In genomic region chr4:120826418-120826817, GRCm38 (mm10) we compare ENCODE assay signal across 9 mouse cellular contexts. TPM values are rescaled to one million over a fixed set of nuclear protein-coding genes. Genes with fewer than 3 reads are reported as not detected.
DNase-seq lines count a peak whose midpoint lies in the region; ATAC-seq and TF ChIP-seq lines count a peak whose summit lies in the region.
"Had no signal": no experiment of that assay in that cellular context is flagged by ENCODE, and none has a peak within 500 bp of the region (broad histone marks: within the 10 kb centered on the region; RNA-seq: fewer than 3 reads in every experiment).

No protein-coding gene starts in this region.

- no peaks in the 10 kb centered on the region for H3K36me3 ChIP-seq in intestine, embryonic 14.5 days (ENCODE audit: control insufficient read depth, insufficient read depth, low read length)
- H3K36me3 ChIP-seq in intestine, embryonic 15.5 days = no peaks in the 10 kb centered on the region
- H3K36me3 ChIP-seq in hindbrain, postnatal 0 days (ENCODE audit: insufficient read depth, low read length) = no peaks in the 10 kb centered on the region
- no peaks in the 10 kb centered on the region for H3K36me3 ChIP-seq in myocyte (ENCODE audit: control insufficient read depth, insufficient read depth)

- H3K79me2 ChIP-seq in myocyte (ENCODE audit: control insufficient read depth, insufficient read depth) = peaks cover 35% of the 10 kb centered on the region

- no peak for DNase-seq in intestine, embryonic 14.5 days (ENCODE audit: low spot score)
- no peak for DNase-seq in hindbrain, postnatal 0 days (ENCODE audit: low spot score)
- DNase-seq in right cerebral cortex, postnatal 36 days (ENCODE audit: low spot score in 2 of 2) = no peak
- DNase-seq in layer of hippocampus, postnatal 10 days (ENCODE audit: low spot score in 2 of 2) = no peak
- no peak for DNase-seq in embryo, embryonic 11 days
- DNase-seq: gastrocnemius, postnatal 25 days had no signal

- WGBS in intestine, embryonic 14.5 days = 93% methylated on average over 6 of the region's 6 CpGs
- WGBS in intestine, embryonic 15.5 days = 89% methylated on average over 6 of the region's 6 CpGs
- WGBS in hindbrain, postnatal 0 days = 93% methylated on average over 6 of the region's 6 CpGs

- 0 out of 2 replicates have a peak overlapping the region, but pooled peaks have one; percentile 84 for H3K4me3 ChIP-seq in intestine, embryonic 14.5 days (ENCODE audit: low read depth, low read length)
- no peak overlapping the region for H3K4me3 ChIP-seq in intestine, embryonic 15.5 days (replicated peaks)
- H3K4me3 ChIP-seq in bone marrow macrophage, adult 2 months (ENCODE audit: insufficient read depth, low read length) = peak overlapping the region; percentile 18; the same call in 1 of the 2 replicates
- H3K4me3 ChIP-seq in hindbrain, postnatal 0 days (ENCODE audit: low read length) = peak overlapping the region; percentile 55; the same call in 1 of the 2 replicates
- H3K4me3 ChIP-seq in myocyte = peak overlapping the region; percentile 65

- H3K4me2 ChIP-seq in intestine, embryonic 14.5 days (ENCODE audit: low read length) = peak overlapping the region; percentile 52
- no peak overlapping the region for H3K4me2 ChIP-seq in intestine, embryonic 15.5 days (replicated peaks)
- peak overlapping the region; percentile 77 for H3K4me2 ChIP-seq in hindbrain, postnatal 0 days (ENCODE audit: low read depth, low read length)
- peak overlapping the region; percentile 73 for H3K4me2 ChIP-seq in myocyte (ENCODE audit: low read depth)

- TF ChIP-seq CTCF in bone marrow macrophage, adult 2 months (IDR thresholded peaks at IDR 0.05; ENCODE audit: low read depth, low read length) = no peak
- no peak for TF ChIP-seq CTCF in hindbrain, postnatal 0 days (IDR thresholded peaks at IDR 0.05; ENCODE audit: low read depth)

- no peak overlapping the region for H3ac ChIP-seq in myocyte (ENCODE audit: control insufficient read depth, insufficient read length)

- H3K27me3 ChIP-seq in intestine, embryonic 14.5 days (replicated peaks; ENCODE audit: control insufficient read depth, insufficient read depth, low read length) = no peaks in the 10 kb centered on the region
- no peaks in the 10 kb centered on the region for H3K27me3 ChIP-seq in intestine, embryonic 15.5 days (replicated peaks)
- H3K27me3 ChIP-seq in hindbrain, postnatal 0 days (ENCODE audit: insufficient read depth, low read length) = no peaks in the 10 kb centered on the region
- no peaks in the 10 kb centered on the region for H3K27me3 ChIP-seq in myocyte (ENCODE audit: control insufficient read depth, insufficient read depth, insufficient read length)

- no peak for ATAC-seq in intestine, embryonic 14.5 days (replicated peaks; ENCODE audit: low FRiP score, low TSS enrichment, low read depth)
- ATAC-seq in intestine, embryonic 15.5 days = no peak
- no peak for ATAC-seq in hindbrain, postnatal 0 days

- peaks cover 10% of the 10 kb centered on the region for H3K4me1 ChIP-seq in intestine, embryonic 14.5 days (replicated peaks; ENCODE audit: control insufficient read depth, insufficient read depth, low read length)
- H3K4me1 ChIP-seq in intestine, embryonic 15.5 days (replicated peaks) = peaks cover 10% of the 10 kb centered on the region
- H3K4me1 ChIP-seq in bone marrow macrophage, adult 2 months (ENCODE audit: control insufficient read depth, insufficient read depth, low read length) = peaks cover 17% of the 10 kb centered on the region
- H3K4me1 ChIP-seq in hindbrain, postnatal 0 days (ENCODE audit: insufficient read depth, low read length) = no peaks in the 10 kb centered on the region

- no peaks in the 10 kb centered on the region for H3K9me3 ChIP-seq in intestine, embryonic 14.5 days (ENCODE audit: control insufficient read depth, low read length)
- no peaks in the 10 kb centered on the region for H3K9me3 ChIP-seq in intestine, embryonic 15.5 days
- H3K9me3 ChIP-seq in hindbrain, postnatal 0 days (ENCODE audit: low read length) = no peaks in the 10 kb centered on the region

- TF ChIP-seq POLR2A in bone marrow macrophage, adult 2 months (IDR thresholded peaks at IDR 0.05; ENCODE audit: borderline replicate concordance, low read depth, low read length) = no peak
- no peak for TF ChIP-seq POLR2A in myocyte (IDR thresholded peaks at IDR 0.05; ENCODE audit: insufficient read length, low read depth)

- H3K9ac ChIP-seq in intestine, embryonic 14.5 days (ENCODE audit: low read length) = no peak overlapping the region
- no peak overlapping the region for H3K9ac ChIP-seq in intestine, embryonic 15.5 days
- no peak overlapping the region; the same call in 1 of the 2 replicates for H3K9ac ChIP-seq in hindbrain, postnatal 0 days (replicated peaks; ENCODE audit: low read length)

- H3K27ac ChIP-seq in intestine, embryonic 14.5 days (ENCODE audit: low read depth) = peak overlapping the region; percentile 100
- H3K27ac ChIP-seq in intestine, embryonic 15.5 days = no peak overlapping the region
- peak overlapping the region; percentile 83 for H3K27ac ChIP-seq in bone marrow macrophage, adult 2 months (ENCODE audit: insufficient read depth, low read depth, low read length)
- H3K27ac ChIP-seq in hindbrain, postnatal 0 days = peak overlapping the region; percentile 99

TF ChIP-seq in myocyte, 11 proteins besides CTCF, POLR2A, EP300 and RAD21:
- TF ChIP-seq USF1 (IDR thresholded peaks at IDR 0.05; ENCODE audit: low read depth) (no peak), REST (IDR thresholded peaks at IDR 0.05; ENCODE audit: insufficient read depth, insufficient read length) (no peak), E2F4 (IDR thresholded peaks at IDR 0.05; ENCODE audit: insufficient read depth) (no peak), MYOG (IDR thresholded peaks at IDR 0.05; ENCODE audit: control insufficient read depth in 1 of 3, insufficient read depth in 1 of 3, insufficient read length in 2 of 3, low read depth in 2 of 3) (no peak), MAX (IDR thresholded peaks at IDR 0.05; ENCODE audit: low read depth) (no peak)

RNA-seq across cellular contexts. Expression of gene Nfyc, which starts 5.0 kb away (rescaled TPM):
- polyA plus RNA-seq in intestine, embryonic 14.5 days (2014; fragmentation: Nextera tagmentation; extraction: Ambion mirVana) = 101 and 109 TPM in 2 replicates
- polyA plus RNA-seq in intestine, embryonic 15.5 days (2015; fragmentation: Nextera tagmentation; extraction: Ambion mirVana) = 77.8 and 86.2 TPM in 2 replicates
- polyA plus RNA-seq in bone marrow macrophage, adult 2 months (2012; ENCODE audit: insufficient read depth, insufficient read length, missing spikeins) = 30.5 and 35.4 TPM in 2 replicates
- 144 and 175 TPM in 2 replicates for total RNA-seq in hindbrain, postnatal 0 days (2014; rRNA removed)
- polyA plus RNA-seq in hindbrain, postnatal 0 days (2015; fragmentation: Nextera tagmentation; extraction: Ambion mirVana) = 66.9 and 69.4 TPM in 2 replicates
- 44.3 TPM for polyA plus RNA-seq in myocyte (2012; fragmentation: generic; extraction: Trizol)
- 10 to 100 TPM; 47.7 to 50.8 TPM for total RNA-seq in layer of hippocampus, postnatal 10 days (2021)

RNA-seq across cellular contexts. Expression of gene Rims3, which starts 28.2 kb away (rescaled TPM):
- polyA plus RNA-seq in intestine, embryonic 14.5 days (2014; fragmentation: Nextera tagmentation; extraction: Ambion mirVana) = 2.2 and 2.5 TPM in 2 replicates
- polyA plus RNA-seq in intestine, embryonic 15.5 days (2015; fragmentation: Nextera tagmentation; extraction: Ambion mirVana) = 1.3 and 1.4 TPM in 2 replicates
- polyA plus RNA-seq in bone marrow macrophage, adult 2 months (2012; ENCODE audit: insufficient read depth, insufficient read length, missing spikeins) = 1.9 and 2.3 TPM in 2 replicates
- total RNA-seq in hindbrain, postnatal 0 days (2014; rRNA removed) = 93.7 and 109 TPM in 2 replicates
- polyA plus RNA-seq in hindbrain, postnatal 0 days (2015; fragmentation: Nextera tagmentation; extraction: Ambion mirVana) = 22.0 and 22.8 TPM in 2 replicates
- 0.02 TPM for polyA plus RNA-seq in myocyte (2012; fragmentation: generic; extraction: Trizol)
- 10 to 100 TPM; 31.3 to 31.9 TPM for total RNA-seq in layer of hippocampus, postnatal 10 days (2021)
